Mouse (Mus musculus) heart, postnatal 36 days (tissue): ENCODE measurements around the gene Gm11037. TPM values are rescaled to one million over a fixed set of nuclear protein-coding genes. Genes with fewer than 3 reads are reported as not detected.

Source experiments
- DNase-seq, 2 experiments: peaks; one replicate each; pipeline ENCODE4 v3.0.0; 2021 to 2022
- intact Hi-C: fragments of 180-260 bp; cut with DNase I; formaldehyde crosslinking; loops from one replicate; pipeline ENCODE4 v1.15.1; 2025
- total RNA-seq, 2 experiments: library from RNA; stranded (reverse); gene quantifications; 2 replicates each; pipeline ENCODE4 v1.2.3; 2021

Gm11037 gene
- total RNA-seq, 2 experiments from 2014 or later = not detected

DNA sequence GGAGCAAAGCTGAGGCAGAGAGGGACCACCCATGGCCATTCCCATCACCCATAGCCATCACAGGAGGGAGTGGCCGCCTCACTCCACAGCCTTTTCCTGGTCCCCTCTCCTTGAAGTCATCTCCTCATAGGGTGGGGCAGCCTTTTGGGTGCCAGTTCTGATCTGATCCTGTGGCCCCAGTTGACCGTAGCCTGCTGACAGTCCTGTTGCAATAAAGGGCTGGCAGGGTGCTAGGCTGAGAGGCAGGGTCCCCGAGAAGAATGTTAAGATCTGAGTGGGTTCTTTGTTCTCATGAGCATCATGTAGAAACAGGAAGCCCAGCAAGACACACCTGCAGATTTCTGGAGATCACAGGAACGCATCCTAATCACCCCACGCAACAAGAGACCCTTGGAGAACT is 5.1 kb upstream of the Gm11037 start:
- DNase-seq = no peak
- intact Hi-C loops = no loop called here

DNA sequence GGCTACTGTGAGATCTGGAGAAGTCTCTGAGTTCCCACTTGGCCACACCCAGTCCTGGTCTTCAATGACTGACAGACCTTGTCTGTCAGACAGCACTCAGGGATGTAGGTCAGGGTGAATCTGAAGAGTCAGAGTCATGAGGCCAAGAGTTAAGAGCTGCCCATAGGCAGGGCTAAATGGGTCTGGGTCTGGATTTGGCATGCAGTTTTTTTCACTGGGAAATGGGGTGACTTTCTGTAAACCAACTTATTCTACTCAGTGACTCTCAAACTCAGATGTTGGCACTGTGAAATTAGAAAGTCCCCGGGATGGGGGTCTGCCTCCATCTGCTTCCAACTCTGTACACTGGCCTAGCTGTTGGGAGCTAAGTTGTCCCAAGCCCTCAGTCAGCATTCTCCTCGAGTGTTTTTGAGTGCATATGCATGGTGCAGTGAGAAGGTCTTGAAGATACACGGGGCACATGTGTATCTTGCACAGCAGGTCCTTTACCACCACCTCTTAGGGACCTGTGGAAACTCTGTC is 4.6 kb upstream of the Gm11037 start:
- no peak for DNase-seq
- intact Hi-C loops = no loop called here

DNA sequence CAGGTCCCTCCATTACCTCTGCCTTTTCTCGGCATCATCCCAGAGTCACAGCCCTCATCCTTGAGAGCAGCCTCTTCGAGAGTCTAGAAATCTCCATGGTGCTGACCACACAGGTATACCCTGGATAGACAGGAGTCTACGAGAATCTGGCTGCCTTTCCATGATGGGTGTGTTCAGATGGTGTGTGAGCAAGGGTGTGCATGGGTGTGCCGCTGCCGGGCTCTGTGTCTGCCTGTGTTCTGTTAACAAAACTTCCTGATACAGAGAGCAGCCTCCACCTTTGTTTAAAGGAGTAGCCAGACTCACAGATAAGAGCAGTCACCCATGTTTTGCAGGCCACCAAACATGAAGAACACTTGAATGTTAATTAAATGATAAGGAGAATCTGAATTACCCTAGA is 3.5 kb upstream of the Gm11037 start:
- intact Hi-C loops = no loop called here
- peak in 1 of 2 experiments; percentile 36 for DNase-seq

DNA sequence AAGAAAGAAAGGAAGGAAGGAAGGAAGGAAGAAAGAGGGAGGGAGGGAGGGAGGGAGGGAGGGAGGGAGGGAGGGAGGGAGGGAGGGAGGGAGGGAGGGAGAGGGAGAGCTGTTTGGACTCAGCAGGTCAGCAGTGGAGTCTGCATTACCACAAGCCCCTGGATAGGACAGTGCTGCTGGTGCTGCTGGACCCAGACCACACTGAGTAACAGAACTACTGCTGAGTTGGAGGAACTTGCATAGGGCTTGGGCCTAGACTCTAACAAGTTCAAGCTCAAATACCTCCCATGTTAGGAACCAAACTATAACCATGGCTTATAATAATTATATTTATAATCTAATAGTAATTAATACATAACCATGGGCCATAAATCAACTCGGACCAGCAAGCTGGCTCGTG is 2.4 kb upstream of the Gm11037 start:
- peak in 1 of 2 experiments; percentile 0 for DNase-seq
- intact Hi-C loops = no loop called here

DNA sequence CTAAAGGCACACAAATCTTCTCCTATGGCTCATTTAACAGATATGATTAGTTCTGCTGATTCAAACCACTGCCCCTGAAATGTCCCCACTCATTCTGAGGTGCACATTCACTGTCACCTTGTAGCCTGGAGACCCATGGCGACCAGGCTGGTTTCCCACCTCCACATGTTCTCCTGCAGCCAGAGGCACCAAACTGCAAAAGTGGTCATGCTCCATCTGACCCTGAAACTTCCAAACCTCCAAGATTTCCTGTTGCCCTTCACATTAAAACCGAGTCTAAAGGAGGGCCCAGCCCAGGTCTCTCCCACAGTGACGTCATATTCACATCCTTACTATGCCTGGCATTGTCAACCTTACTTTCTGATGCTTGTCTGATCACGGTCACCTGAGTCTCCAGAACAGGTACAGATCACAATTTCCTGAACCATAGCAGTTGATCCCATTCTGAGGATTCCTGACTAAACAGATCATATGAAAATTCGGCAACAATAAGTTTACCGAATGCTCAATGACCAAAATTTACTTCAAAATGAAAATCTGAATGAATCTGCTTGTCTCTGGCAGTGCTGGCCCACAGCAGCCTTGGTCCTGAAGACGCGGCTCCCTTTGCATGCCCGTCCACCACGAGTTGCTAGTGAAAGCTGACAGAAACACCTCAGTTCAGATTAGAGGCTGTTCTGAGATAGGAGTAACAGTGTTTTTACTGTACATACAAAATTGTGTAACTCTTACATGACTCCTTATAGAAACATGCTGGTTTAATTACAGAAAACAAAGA is 997 bp upstream of the Gm11037 start:
- DNase-seq = peak in 1 of 2 experiments; percentile 2

DNA sequence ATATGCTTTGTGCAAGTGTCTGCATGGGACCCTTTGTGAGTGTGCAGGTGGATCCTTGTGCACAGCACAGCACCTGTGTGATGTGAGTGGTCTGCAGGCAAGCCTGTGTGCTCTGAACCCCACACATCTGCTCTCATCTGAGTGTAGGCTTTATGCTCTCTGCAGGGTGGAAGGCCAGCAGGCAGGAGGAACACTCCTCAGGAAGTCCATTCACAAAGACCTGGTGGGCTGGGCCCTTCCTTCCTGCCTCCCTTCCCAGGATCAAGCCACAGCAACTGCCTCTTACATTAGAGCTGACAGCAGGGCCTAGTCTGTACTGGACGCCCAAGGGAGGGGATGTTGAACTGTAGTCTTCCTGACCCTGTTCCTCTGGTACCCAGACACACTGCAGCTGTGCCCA is 1.1 kb downstream of the Gm11037 start:
- intact Hi-C loops = no loop called here
- DNase-seq = peak; percentile 56 to 60

More for the DNA sequence above, 997 bp upstream of the Gm11037 start:
- intact Hi-C loops = no loop called here

DNA sequence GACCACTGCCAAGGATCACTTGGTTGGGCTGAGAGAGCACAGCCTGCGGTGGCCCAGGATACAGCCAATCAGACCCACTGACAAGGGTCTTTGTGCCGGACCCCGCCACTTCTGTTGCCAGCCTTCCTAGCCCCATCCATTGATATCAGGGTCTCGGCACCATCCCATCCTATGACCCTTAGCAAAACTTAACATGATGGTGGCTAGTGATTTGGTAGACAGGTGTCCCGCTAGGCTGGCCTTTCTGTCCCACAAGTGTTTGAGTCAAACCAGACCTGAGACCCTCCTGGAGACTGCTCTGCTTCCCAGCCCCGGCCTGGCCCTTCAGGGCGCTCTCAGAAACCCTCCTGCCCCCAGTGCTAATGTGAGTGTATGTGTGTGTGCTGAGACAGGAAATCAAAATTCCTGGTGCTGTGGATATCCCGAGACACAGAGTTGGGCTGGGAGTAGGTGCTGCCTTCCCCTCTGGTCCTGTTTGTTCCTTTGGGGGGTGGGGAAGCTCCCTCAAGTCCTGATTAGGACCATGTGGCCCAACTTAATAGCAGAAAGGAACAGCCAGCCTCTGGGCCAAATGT is 1.6 kb downstream of the Gm11037 start:
- peak in 1 of 2 experiments; percentile 13 for DNase-seq
- intact Hi-C loops = no loop called here

DNA sequence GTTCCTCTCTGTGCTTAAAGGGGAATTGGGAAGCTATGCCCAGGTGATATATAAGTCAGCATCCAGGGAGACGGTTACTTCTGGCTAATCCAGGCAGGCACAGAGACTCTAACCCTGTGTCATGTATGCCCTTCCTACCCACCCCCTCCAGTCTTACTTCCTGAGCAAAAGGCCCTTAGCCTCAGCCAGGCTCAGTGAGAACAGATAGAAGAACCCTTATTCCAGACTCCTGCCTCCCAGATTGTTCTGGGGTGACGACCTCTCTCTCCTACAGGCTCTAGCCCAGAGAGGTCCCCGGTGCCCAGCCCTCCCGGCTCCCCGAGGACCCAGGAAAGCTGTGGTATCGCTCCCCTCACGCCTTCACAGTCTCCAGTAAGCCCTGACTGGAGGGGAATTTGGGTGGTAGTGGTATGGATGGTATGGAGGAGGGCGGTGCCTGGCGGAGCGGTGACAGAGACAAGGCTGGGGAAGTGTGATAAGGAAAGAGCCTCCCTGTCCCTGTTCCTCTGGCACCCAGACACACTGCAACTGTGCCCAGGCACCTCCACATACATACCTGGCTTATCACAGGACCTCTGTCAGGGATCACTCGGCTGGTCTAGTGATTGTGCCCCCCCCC is 2.3 kb downstream of the Gm11037 start:
- peak; percentile 1 to 6 for DNase-seq
- intact Hi-C loops = no loop called here

DNA sequence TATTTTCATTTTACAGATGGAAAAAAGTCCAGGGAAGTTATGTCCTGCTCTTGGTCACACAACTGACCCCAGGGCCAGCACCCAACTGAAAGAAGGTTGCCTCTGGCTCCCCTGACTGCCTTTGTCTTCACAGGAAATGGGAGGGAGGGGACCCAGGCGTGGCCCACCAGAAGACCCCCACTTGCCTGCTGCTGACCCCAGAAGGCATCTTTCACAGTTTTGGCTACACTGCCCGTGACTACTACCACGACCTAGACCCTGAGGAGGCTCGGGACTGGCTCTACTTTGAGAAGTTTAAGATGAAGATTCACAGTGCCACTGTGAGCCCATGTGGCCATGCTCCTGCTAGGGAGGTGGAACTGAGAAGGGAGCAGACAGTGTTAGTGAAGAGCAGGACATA is 5.0 kb downstream of the Gm11037 start:
- DNase-seq = peak in 1 of 2 experiments; percentile 1
- intact Hi-C loops = no loop called here

DNA sequence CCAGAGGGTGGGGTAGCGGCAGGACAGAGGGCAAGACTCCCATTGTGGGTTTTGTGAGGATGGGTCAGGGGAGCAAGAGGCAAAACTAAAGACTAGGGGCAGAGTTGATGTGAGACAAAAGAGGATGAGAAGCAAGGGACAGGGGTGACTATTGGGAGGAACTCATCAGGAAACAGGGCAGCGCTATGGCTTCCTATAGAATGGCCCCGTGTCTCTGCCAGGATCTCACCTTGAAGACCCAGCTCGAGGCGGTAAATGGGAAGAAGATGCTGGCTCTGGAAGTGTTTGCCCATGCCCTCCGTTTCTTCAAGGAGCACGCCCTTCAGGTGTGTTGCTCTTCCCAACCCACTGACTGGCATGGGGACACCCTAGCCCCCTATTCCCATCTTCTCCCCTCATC is 5.5 kb downstream of the Gm11037 start:
- intact Hi-C loops = no loop called here
- peak in 1 of 2 experiments; percentile 1 for DNase-seq

DNA sequence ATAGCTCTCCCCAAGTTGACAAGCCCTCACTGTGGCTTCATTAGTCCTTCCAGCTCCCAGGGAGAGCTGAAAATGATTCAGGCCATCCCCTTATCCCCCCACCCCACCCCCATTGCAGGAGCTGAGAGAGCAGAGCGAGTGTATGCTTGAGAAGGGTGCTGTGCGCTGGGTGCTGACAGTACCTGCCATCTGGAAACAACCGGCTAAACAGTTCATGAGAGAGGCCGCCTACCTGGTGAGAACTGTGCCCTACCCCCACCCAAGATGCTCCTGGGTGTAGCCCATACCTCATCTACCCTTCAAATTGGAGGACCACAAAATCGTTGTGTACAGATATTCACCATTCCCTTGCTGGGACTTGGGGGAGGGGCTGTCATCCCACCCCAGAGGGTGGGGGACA is 6.0 kb downstream of the Gm11037 start:
- intact Hi-C loops = no loop called here
- DNase-seq = peak in 1 of 2 experiments; percentile 2

DNA sequence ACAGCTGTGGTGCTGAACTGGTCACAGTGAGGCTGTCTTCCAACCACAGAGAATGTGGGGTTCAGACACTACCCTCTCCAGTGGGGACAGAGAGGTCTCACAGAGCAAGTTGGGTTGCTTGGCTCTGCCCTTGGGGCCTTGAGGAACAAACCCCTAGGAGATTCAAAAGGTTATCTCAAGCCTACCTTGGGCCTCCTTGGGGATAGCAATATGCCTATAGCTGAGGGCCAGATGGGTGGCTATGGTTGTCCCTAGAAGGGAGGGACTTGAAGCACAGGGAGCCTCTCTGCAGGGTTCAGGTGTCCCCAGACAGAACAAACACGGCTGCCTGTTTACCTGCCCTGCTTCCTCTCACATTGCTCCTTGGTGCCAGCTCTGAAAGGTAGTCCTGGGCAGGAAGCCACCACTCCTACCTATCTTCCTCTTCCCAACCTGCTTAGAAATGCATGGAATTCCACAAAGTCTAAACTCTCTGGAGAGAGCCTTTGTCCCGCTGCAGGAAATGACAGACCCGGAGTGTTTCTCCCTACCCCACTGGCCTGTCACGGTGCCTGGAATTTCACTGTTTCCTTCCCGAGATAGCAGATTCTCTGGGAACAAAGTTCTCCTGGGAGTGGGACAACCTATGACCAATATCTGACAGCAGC is 6.7 kb downstream of the Gm11037 start:
- peak in 1 of 2 experiments; percentile 42 for DNase-seq
- intact Hi-C loops = no loop called here

DNA sequence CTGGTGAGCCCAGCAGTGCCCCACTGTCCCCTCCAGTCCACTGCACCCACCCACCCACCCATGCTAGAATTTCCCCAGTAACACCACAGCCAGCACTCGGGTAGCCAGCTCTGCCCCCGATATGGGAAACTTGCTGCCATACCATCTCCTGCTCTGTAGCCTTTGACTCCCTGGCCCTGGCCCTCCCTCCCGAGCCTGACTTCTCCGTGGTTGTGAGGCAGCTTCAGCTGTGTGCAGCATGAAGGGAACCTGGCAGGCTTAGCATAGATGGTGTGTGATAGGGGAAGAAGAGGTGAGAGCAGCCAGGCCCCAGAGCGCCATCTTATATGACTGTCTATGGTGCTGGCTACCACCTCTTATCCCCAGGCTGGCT is 7.2 kb downstream of the Gm11037 start:
- DNase-seq = no peak

DNA sequence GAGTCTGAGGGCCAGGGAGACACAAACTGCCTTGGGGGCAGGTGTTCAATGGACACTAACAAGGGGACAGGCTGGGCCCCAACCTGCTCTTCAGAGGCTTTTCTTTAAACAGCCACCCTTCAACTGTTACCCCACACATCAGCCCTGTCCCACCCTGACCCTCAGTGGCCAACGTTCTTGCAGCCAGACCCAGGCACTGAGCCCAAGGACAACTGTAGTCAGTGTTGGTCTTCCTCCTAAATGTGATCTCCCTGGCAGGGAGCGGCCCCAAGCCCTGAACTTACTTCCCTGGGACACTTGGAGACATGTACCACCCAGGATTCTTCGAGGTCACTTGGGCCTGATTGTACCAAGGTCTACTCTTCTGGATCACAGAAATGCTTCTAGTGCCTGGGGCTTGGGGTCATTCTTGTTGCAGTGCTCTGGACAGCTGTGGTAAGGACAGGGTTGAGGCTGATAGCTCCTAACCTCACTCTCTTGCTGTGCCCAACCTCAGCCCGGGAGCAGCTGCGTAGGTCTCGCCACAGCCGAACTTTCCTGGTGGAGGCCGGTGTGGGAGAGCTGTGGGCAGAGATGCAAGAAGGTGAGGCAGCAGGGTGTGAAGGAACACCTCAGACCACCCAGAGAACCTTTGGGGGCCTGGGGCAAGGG is 8.2 kb downstream of the Gm11037 start:
- no peak for DNase-seq
- intact Hi-C loops = no loop called here

More for the DNA sequence above, 7.2 kb downstream of the Gm11037 start:
- intact Hi-C loops = no loop called here

DNA sequence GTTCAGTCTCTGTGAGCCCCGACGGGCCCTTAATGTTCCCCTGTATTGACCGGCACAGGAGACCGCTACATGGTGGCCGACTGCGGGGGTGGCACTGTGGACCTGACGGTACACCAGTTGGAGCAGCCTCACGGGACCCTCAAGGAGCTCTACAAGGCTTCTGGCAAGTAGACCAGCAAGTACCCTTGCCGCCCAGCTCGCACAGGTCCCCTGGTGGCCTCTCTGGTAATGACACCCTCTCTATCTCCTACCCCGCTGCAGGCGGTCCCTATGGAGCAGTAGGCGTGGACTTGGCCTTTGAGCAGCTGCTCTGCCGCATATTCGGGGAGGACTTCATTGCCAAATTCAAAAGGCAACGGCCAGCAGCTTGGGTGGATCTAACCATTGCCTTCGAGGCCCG is 9.3 kb downstream of the Gm11037 start:
- DNase-seq = peak; percentile 83 to 86
- intact Hi-C loops = loop anchor here (1.0 kb wide), 1 partner anchor 47 kb away; no protein-coding TSS in a partner anchor

DNA sequence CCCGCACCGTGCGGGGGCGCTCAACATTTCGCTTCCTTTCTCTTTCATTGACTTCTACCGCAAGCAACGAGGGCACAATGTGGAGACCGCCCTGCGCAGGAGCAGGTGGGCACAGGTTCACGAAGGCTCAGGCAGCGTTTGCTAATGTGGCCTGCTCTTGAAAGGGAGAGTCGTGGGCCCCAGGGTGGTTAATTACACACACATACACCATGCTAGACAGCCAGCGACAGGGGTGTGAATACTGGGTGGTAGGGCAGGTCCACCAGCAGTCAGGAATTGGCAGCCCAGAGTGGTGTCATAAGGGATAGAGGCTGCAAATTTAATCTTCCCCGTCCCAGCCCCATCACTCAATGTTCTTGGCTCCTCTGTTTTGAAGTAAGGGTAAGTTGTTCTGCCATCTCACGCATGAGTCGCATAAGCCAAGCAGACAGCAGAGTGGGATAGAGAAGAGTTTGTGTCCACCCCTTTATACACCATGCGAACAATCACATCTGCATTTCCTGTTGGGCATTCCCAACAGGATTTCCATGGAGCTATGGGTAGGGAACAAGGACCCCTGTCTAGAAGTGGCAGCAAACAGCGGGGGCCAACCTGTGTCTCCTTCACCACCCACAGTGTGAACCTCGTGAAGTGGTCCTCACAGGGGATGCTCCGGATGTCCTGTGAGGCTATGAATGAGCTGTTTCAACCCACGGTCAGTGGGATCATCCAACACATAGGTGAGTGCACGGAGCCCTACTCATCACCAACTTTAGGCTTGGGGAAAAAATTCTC is 9.9 kb downstream of the Gm11037 start:
- DNase-seq = no peak
- intact Hi-C loops = no loop called here

DNA sequence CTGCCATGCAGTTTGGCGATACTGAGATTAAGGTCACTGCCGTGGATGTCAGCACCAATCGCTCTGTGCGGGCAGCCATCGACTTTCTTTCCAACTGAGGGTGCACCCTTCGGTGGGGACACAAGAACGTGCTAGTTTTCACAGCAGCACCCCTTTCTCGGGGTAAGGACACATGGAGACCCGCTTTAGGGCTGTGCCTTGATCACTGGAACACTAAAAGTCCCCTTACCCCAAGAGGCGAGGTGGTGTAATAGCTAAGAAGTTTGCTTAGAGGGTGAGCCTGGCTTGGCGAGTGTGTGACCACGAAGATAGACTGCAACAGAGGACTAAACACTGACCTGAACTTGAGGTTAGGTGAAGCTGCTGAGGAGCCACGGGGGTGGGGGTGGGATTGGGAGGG is 11.8 kb downstream of the Gm11037 start:
- DNase-seq = no peak
- intact Hi-C loops = no loop called here

DNA sequence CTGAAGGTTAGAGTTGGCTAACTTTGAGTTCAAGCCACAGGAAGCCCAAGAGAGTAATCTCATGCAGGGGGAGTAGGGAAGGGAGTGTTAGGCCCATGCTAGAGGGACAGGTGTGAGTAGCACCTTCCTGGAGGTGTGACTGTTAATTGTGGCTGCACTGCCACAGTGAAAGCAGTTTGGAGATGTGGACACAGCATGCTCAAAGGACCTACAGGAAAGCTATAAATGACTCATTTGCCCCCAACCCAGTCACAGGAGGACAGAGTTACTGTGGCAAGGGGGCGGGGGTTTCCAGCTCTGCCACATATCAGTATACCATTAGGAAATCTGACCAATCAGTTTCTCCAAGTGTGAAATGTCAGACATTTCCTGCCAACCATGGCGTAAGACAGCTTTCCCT is 12.2 kb downstream of the Gm11037 start:
- DNase-seq = no peak
- intact Hi-C loops = no loop called here

DNA sequence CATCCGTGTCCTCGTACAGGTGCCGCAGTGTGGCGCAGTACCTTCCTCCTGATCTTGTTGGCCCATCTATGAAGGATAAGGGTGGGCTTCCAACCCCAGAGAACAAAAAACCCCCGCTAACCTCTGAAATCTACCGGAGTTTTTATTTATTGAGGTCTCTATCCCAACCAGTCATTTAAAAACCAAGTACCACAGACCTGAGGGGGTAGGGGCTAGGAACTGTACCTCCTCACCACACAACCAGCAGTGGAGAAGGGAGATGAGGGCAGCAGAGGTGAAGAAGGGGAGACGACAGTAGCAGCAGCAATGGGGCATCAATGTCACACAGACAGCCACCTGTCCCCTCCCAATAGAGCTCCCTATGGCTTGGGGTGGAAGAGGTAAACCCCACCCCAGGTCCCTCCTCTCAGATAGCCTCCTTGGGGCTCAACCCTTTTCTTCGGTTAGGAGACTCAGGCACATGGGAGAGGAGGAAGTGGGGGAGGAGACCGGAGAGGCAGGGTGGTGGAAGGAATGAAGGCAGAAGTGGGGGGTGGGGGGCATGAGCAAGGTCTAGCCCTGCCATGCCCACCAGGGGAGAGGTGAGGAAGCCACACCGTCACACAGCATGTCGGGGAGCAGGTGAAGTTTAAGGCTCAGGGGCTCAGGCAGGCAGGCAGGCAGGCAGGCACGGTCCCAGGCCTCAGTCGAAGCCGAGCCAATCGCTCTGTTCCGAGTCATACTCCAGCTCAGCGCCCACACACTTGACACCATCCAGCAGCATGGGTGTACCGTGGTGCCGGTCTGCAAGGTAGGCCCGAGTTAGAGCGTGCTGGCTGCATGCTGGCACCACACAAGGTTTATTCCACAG is 13.1 kb downstream of the Gm11037 start:
- intact Hi-C loops = no loop called here
- DNase-seq = no peak
